Mouse (Mus musculus) brown adipose tissue, adult 24 weeks (tissue): Measurements from ENCODE around the gene Krt6b. TPM values are rescaled to one million over a fixed set of nuclear protein-coding genes. Genes with fewer than 3 reads are reported as not detected.

Experiments
- H3K27ac ChIP-seq: fragments of 200-500 bp; replicated peaks from 2 replicates; pipeline ENCODE4 v1.5.1; 2012; ENCODE audit warnings: low read depth, mild to moderate bottlenecking, low read length
- H3K4me1 ChIP-seq: fragments of 200-500 bp; 2 replicates; pipeline ENCODE4 v1.6.1; 2012; ENCODE audit warnings: low read length, mixed read lengths; ENCODE audit not compliant: control insufficient read depth, insufficient read depth, insufficient read length
- H3K4me3 ChIP-seq: fragments of 200-500 bp; 2 replicates; pipeline ENCODE4 v1.5.1; 2012; ENCODE audit warnings: low read depth, mild to moderate bottlenecking, low read length, moderate library complexity; ENCODE audit not compliant: insufficient read depth
- polyA plus RNA-seq: library from polyadenylated mRNA; stranded (reverse); fragments of >200 nt; gene quantifications from 2 replicates; pipeline ENCODE4 v1.2.4, GENCODE M21; 2012; ENCODE audit not compliant: missing spikeins, insufficient read depth, insufficient read length

Krt6b gene
- polyA plus RNA-seq, 1 experiment: not detected

- H3K27ac ChIP-seq: no peak overlapping the region
Observed at GRCm38 (mm10) chr15:101675978-101676377, 4.1 kb downstream of the Krt6b start.

GRCm38 (mm10) chr15:101652736-101653265 is 27.3 kb downstream of the Krt6b start:
- H3K27ac ChIP-seq: no peak overlapping the region
- H3K4me1 ChIP-seq: no peaks in the 10 kb centered on the region
- no peak overlapping the region for H3K4me3 ChIP-seq

More at GRCm38 (mm10) chr15:101675978-101676377, 4.1 kb downstream of the Krt6b start:
- Histone ChIP-seq H3K4me3 (no peak overlapping the region), H3K4me1 (no peaks in the 10 kb centered on the region)

- Histone ChIP-seq H3K4me1 (no peaks in the 10 kb centered on the region), H3K4me3 (no peak within 1 kb of the TSS), H3K27ac (no peak within 1 kb of the TSS)
Observed at GRCm38 (mm10) chr15:101647280-101647679, 32.8 kb downstream of the Krt6b start, which contains the start of gene Gm5478. Gene Gm5478 (minus strand): TSS chr15:101647380.

GRCm38 (mm10) chr15:101627884-101628283 is 52.2 kb downstream of the Krt6b start, which contains the start of gene Gm5414:
Gene Gm5414 (minus strand): TSS chr15:101628188.
- H3K4me1 ChIP-seq: no peaks in the 10 kb centered on the region
- H3K4me3 ChIP-seq: no peak within 1 kb of the TSS
- H3K27ac ChIP-seq: no peak within 1 kb of the TSS

Other genes with a start within 250 kb of the Krt6b start
- gene Krt87, start 241.5 kb downstream of the Krt6b start, polyA plus RNA-seq: not detected in 2 replicates
- not detected in 2 replicates for gene Krt88, start 232.5 kb downstream of the Krt6b start, polyA plus RNA-seq
- not detected in 2 replicates for gene Krt81, start 216.5 kb downstream of the Krt6b start, polyA plus RNA-seq
- gene Krt86, start 206.8 kb downstream of the Krt6b start, polyA plus RNA-seq: not detected in 2 replicates
- not detected in 2 replicates for gene Krt83, start 188.8 kb downstream of the Krt6b start, polyA plus RNA-seq
- gene Gm49425, start 163.0 kb downstream of the Krt6b start, polyA plus RNA-seq: not detected in 2 replicates
- not detected in 2 replicates for gene Krt84, start 147.5 kb downstream of the Krt6b start, polyA plus RNA-seq
- not detected in 2 replicates for gene Krt82, start 129.6 kb downstream of the Krt6b start, polyA plus RNA-seq
- not detected in 2 replicates for gene Krt90, start 117.3 kb downstream of the Krt6b start, polyA plus RNA-seq
- not detected in 2 replicates for gene Krt75, start 106.4 kb downstream of the Krt6b start, polyA plus RNA-seq
- gene Gm5414, start 52.1 kb downstream of the Krt6b start, polyA plus RNA-seq: not detected in 2 replicates
- not detected in 2 replicates for gene Gm5478, start 32.9 kb downstream of the Krt6b start, polyA plus RNA-seq
- not detected in 2 replicates for gene Krt6a, start 14.0 kb upstream of the Krt6b start, polyA plus RNA-seq
- 0.48 and 1.7 TPM in 2 replicates for gene Krt5, start 32.6 kb upstream of the Krt6b start, polyA plus RNA-seq
- gene Krt71, start 62.8 kb upstream of the Krt6b start, polyA plus RNA-seq: not detected in 2 replicates
- gene Krt72, start 106.2 kb upstream of the Krt6b start, polyA plus RNA-seq: not detected in 2 replicates
- not detected in 2 replicates for gene Krt73, start 122.1 kb upstream of the Krt6b start, polyA plus RNA-seq
- gene Krt2, start 137.9 kb upstream of the Krt6b start, polyA plus RNA-seq: not detected in 2 replicates
- gene Krt1, start 170.5 kb upstream of the Krt6b start, polyA plus RNA-seq: 0.63 TPM in 1 of 2 replicates, not detected in the other
- 1.1 and 2.2 TPM in 2 replicates for gene Krt77, start 189.4 kb upstream of the Krt6b start, polyA plus RNA-seq
- gene Krt76, start 212.6 kb upstream of the Krt6b start, polyA plus RNA-seq: not detected in 2 replicates
- not detected in 2 replicates for gene Krt4, start 244.4 kb upstream of the Krt6b start, polyA plus RNA-seq